Mouse (Mus musculus): ENCODE measurements around the gene Vars2.

DNA sequence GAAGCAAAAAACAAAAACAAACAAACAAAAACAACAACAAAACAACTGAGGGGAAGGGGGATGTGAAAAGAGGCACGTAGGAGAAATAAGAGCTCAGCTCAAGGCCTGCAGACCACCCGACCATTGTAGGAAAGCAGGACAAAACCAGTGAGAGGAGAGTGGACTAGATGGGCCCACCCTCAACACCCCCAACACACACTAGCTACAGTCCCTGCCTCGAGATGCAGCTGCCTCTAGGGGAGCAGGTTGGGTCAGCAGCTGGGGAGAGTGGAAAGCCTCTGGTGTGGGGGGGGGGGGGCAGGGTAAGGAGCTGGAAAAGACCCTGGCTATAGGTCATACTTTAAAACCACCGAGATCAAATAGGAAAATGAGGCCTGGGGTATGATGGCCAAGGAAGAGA lies 35.2 kb upstream of the Vars2 start:
- TF ChIP-seq POLR2A (IDR thresholded peaks at IDR 0.05; ENCODE audit: borderline replicate concordance, extremely low read depth, low read depth, low read length) (no peak), CTCF (IDR thresholded peaks at IDR 0.05; ENCODE audit: insufficient read depth, low read length) (no peak)

All from lung, adult 2 months (tissue).